Mouse (Mus musculus): ENCODE measurements around the gene Iqcn. TPM values are rescaled to one million over a fixed set of nuclear protein-coding genes. Genes with fewer than 3 reads are reported as not detected.

Gene Iqcn
- total and polyA plus RNA-seq, 3 experiments = 0.06 TPM; not detected in 2

- intact Hi-C loops (cut with DNase I) = no loop called here
- WGBS = 89% methylated on average over 6 of the region's 6 CpGs
- H3K9ac ChIP-seq (ENCODE audit: low read depth, low read length) = no peak overlapping the region
Measured at GRCm38 (mm10) chr8:70756476-70757040, 53.3 kb downstream of the Iqcn start.

GRCm38 (mm10) chr8:70757523-70758307 lies 54.5 kb downstream of the Iqcn start:
- Histone ChIP-seq H3K79me2 (replicated peaks; ENCODE audit: control insufficient read depth, insufficient read depth, low read length) (no peaks in the 10 kb centered on the region), H3K4me1 (ENCODE audit: control insufficient read depth, insufficient read depth, low read length) (peaks cover 29% of the 10 kb centered on the region), H3K36me3 (ENCODE audit: control insufficient read depth, insufficient read depth, low read length) (peaks cover 3% of the 10 kb centered on the region; the same call in 1 of the 2 replicates), H3K4me3 (no peak overlapping the region), H3K9ac (ENCODE audit: low read depth, low read length) (no peak overlapping the region), H3K27ac (no peak overlapping the region), H3K27me3 (ENCODE audit: control insufficient read depth, insufficient read depth, low read length) (no peaks in the 10 kb centered on the region)
- WGBS = 72% methylated on average over 22 of the region's 22 CpGs
- intact Hi-C loops (cut with DNase I) = no loop called here
- peak in 1 of 2 experiments; percentile 30 for DNase-seq
- TF ChIP-seq EP300 (IDR thresholded peaks at IDR 0.05; ENCODE audit: insufficient read depth, low read depth, low read length) (no peak), POLR2A (IDR thresholded peaks at IDR 0.05; ENCODE audit: insufficient read depth, low read depth, low read length) (no peak), CTCF (IDR thresholded peaks at IDR 0.05) (peak; percentile 56)

More at GRCm38 (mm10) chr8:70756476-70757040, 53.3 kb downstream of the Iqcn start:
- peak in 1 of 2 experiments; percentile 19 for DNase-seq
- Histone ChIP-seq H3K79me2 (replicated peaks; ENCODE audit: control insufficient read depth, insufficient read depth, low read length) (no peaks in the 10 kb centered on the region), H3K27ac (no peak overlapping the region), H3K4me1 (ENCODE audit: control insufficient read depth, insufficient read depth, low read length) (peaks cover 30% of the 10 kb centered on the region), H3K27me3 (ENCODE audit: control insufficient read depth, insufficient read depth, low read length) (no peaks in the 10 kb centered on the region), H3K36me3 (ENCODE audit: control insufficient read depth, insufficient read depth, low read length) (peaks cover 3% of the 10 kb centered on the region; the same call in 1 of the 2 replicates), H3K4me3 (no peak overlapping the region)
- TF ChIP-seq EP300 (IDR thresholded peaks at IDR 0.05; ENCODE audit: insufficient read depth, low read depth, low read length) (no peak), CTCF (IDR thresholded peaks at IDR 0.05) (no peak), POLR2A (IDR thresholded peaks at IDR 0.05; ENCODE audit: insufficient read depth, low read depth, low read length) (no peak)

GRCm38 (mm10) chr8:70758308-70758615 lies 55.0 kb downstream of the Iqcn start:
- H3K9ac ChIP-seq (ENCODE audit: low read depth, low read length) = no peak overlapping the region
- peak in 1 of 2 experiments; percentile 14 for DNase-seq
- no peak overlapping the region for H3K4me3 ChIP-seq
- intact Hi-C loops (cut with DNase I) = no loop called here
- peaks cover 27% of the 10 kb centered on the region for H3K4me1 ChIP-seq (ENCODE audit: control insufficient read depth, insufficient read depth, low read length)
- H3K27me3 ChIP-seq (ENCODE audit: control insufficient read depth, insufficient read depth, low read length) = no peaks in the 10 kb centered on the region
- TF ChIP-seq POLR2A (IDR thresholded peaks at IDR 0.05; ENCODE audit: insufficient read depth, low read depth, low read length) = no peak
- TF ChIP-seq EP300 (IDR thresholded peaks at IDR 0.05; ENCODE audit: insufficient read depth, low read depth, low read length) = no peak
- no peak for TF ChIP-seq CTCF (IDR thresholded peaks at IDR 0.05)
- H3K27ac ChIP-seq = no peak overlapping the region
- H3K79me2 ChIP-seq (replicated peaks; ENCODE audit: control insufficient read depth, insufficient read depth, low read length) = no peaks in the 10 kb centered on the region
- 87% methylated on average over 7 of the region's 7 CpGs for WGBS
- H3K36me3 ChIP-seq (ENCODE audit: control insufficient read depth, insufficient read depth, low read length) = peaks cover 3% of the 10 kb centered on the region; the same call in 1 of the 2 replicates

GRCm38 (mm10) chr8:70758616-70759561 lies 55.6 kb downstream of the Iqcn start:
- no peak overlapping the region for H3K9ac ChIP-seq (ENCODE audit: low read depth, low read length)
- H3K36me3 ChIP-seq (ENCODE audit: control insufficient read depth, insufficient read depth, low read length) = peaks cover 2% of the 10 kb centered on the region; the same call in 1 of the 2 replicates
- peaks cover 22% of the 10 kb centered on the region for H3K4me1 ChIP-seq (ENCODE audit: control insufficient read depth, insufficient read depth, low read length)
- H3K4me3 ChIP-seq = no peak overlapping the region
- H3K27ac ChIP-seq = no peak overlapping the region; the same call in none of the 2 replicates
- WGBS = 53% methylated on average over 19 of the region's 19 CpGs
- intact Hi-C loops (cut with DNase I) = no loop called here
- H3K27me3 ChIP-seq (ENCODE audit: control insufficient read depth, insufficient read depth, low read length) = no peaks in the 10 kb centered on the region
- no peaks in the 10 kb centered on the region for H3K79me2 ChIP-seq (replicated peaks; ENCODE audit: control insufficient read depth, insufficient read depth, low read length)
- TF ChIP-seq EP300 (IDR thresholded peaks at IDR 0.05; ENCODE audit: insufficient read depth, low read depth, low read length) (no peak), CTCF (IDR thresholded peaks at IDR 0.05) (no peak), POLR2A (IDR thresholded peaks at IDR 0.05; ENCODE audit: insufficient read depth, low read depth, low read length) (no peak)
- DNase-seq = peak in 1 of 2 experiments; percentile 34

GRCm38 (mm10) chr8:70760350-70760749 lies 57.1 kb downstream of the Iqcn start:
- Histone ChIP-seq H3K27ac (peak overlapping the region; percentile 81), H3K36me3 (ENCODE audit: control insufficient read depth, insufficient read depth, low read length) (no peaks in the 10 kb centered on the region), H3K79me2 (replicated peaks; ENCODE audit: control insufficient read depth, insufficient read depth, low read length) (no peaks in the 10 kb centered on the region), H3K27me3 (ENCODE audit: control insufficient read depth, insufficient read depth, low read length) (no peaks in the 10 kb centered on the region), H3K9ac (ENCODE audit: low read depth, low read length) (peak overlapping the region; percentile 89), H3K4me1 (ENCODE audit: control insufficient read depth, insufficient read depth, low read length) (peaks cover 15% of the 10 kb centered on the region), H3K4me3 (peak overlapping the region; percentile 93)
- TF ChIP-seq POLR2A (IDR thresholded peaks at IDR 0.05; ENCODE audit: insufficient read depth, low read depth, low read length) = no peak
- no peak for TF ChIP-seq CTCF (IDR thresholded peaks at IDR 0.05)
- no peak for TF ChIP-seq EP300 (IDR thresholded peaks at IDR 0.05; ENCODE audit: insufficient read depth, low read depth, low read length)
- under 1% methylated on average over 22 of the region's 22 CpGs for WGBS
- no peak for DNase-seq
- intact Hi-C loops (cut with DNase I) = no loop called here
